Mouse (Mus musculus): Measurements from ENCODE around the gene Ikzf3. TPM values are rescaled to one million over a fixed set of nuclear protein-coding genes. Genes with fewer than 3 reads are reported as not detected.

Ikzf3 gene
- polyA plus RNA-seq, 1 experiment from 2014 or later = 0.13 TPM

DNA sequence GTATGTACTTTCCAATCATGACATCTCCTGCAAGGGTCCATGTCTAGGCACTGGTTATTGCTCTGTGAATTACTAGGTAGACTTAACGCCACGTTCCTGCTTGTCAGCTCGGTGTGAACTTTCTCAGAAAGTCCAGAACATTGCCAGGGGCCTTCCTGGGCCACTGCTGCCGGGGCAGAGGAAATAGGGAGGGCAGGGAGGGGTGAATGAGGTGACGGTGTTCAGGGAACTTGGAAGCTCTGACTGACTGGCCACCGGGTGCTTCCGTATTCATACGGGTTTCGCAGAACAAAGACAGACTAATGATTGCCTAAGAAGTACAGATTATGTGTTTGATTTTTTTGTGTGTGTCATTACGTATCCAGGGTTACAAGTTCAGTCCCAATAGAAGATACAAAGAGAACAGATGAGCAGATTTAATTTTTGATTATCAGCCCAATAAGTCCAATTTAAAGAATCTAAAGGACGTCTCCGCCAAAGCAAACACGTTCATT lies 18.1 kb upstream of the Ikzf3 start:
- Histone ChIP-seq H3K27ac (replicated peaks) (no peak overlapping the region), H3K4me1 (peaks cover 21% of the 10 kb centered on the region), H3K4me3 (no peak overlapping the region), H3K9me3 (peaks cover 3% of the 10 kb centered on the region), H3K9ac (no peak overlapping the region), H3K4me2 (no peak overlapping the region), H3K36me3 (no peaks in the 10 kb centered on the region), H3K27me3 (replicated peaks) (no peaks in the 10 kb centered on the region; the same call in 1 of the 2 replicates)
- no peak for ATAC-seq (ENCODE audit: extremely low read depth, insufficient number of reproducible peaks, low FRiP score, low TSS enrichment)
- 68% methylated on average over 13 of the region's 13 CpGs for WGBS

GRCm38 (mm10) chr11:98563025-98563424 lies 17.2 kb upstream of the Ikzf3 start:
- Histone ChIP-seq H3K27ac (replicated peaks) (no peak overlapping the region), H3K4me3 (no peak overlapping the region), H3K9ac (no peak overlapping the region), H3K27me3 (replicated peaks) (no peaks in the 10 kb centered on the region; the same call in none of the 2 replicates), H3K36me3 (no peaks in the 10 kb centered on the region), H3K4me1 (peaks cover 21% of the 10 kb centered on the region), H3K4me2 (no peak overlapping the region), H3K9me3 (no peaks in the 10 kb centered on the region)
- 80% methylated on average over 3 of the region's 3 CpGs for WGBS
- ATAC-seq (ENCODE audit: extremely low read depth, insufficient number of reproducible peaks, low FRiP score, low TSS enrichment) = no peak

DNA sequence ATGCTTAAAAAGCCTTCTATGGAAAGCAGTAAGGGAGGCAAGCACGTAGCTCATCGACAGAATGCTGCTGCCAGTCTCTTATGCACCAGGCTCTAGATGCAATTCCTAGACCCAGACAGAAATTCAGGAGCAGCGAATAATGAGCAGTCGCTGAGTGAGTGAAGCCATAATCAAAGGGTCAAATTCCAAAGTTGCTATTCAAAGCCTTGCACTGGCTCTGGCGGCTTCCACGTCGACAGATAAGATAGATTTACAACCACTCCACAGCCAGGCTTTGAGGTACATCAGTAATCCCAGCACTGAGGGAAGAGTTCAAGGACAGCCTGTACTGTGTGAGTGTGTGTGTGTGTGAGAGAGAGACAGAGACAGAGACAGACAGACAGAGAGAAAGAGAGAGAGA lies 15.1 kb upstream of the Ikzf3 start:
- WGBS = 13% methylated on average over 7 of the region's 7 CpGs
- Histone ChIP-seq H3K9me3 (no peaks in the 10 kb centered on the region), H3K27ac (replicated peaks) (peak overlapping the region; percentile 49; the same call in 1 of the 2 replicates), H3K4me3 (no peak overlapping the region), H3K4me2 (0 out of 2 replicates have a peak overlapping the region, but pooled peaks have one; percentile 3), H3K27me3 (replicated peaks) (no peaks in the 10 kb centered on the region; the same call in none of the 2 replicates), H3K9ac (0 out of 2 replicates have a peak overlapping the region, but pooled peaks have one; percentile 21), H3K4me1 (peaks cover 21% of the 10 kb centered on the region), H3K36me3 (no peaks in the 10 kb centered on the region)
- no peak for ATAC-seq (ENCODE audit: extremely low read depth, insufficient number of reproducible peaks, low FRiP score, low TSS enrichment)

- Histone ChIP-seq H3K4me2 (no peak overlapping the region), H3K36me3 (no peaks in the 10 kb centered on the region), H3K27ac (replicated peaks) (no peak overlapping the region), H3K4me3 (no peak overlapping the region), H3K9ac (no peak overlapping the region), H3K27me3 (replicated peaks) (peaks cover 7% of the 10 kb centered on the region), H3K9me3 (no peaks in the 10 kb centered on the region), H3K4me1 (peaks cover 9% of the 10 kb centered on the region)
- 64% methylated on average over 12 of the region's 12 CpGs for WGBS
- no peak for ATAC-seq (ENCODE audit: extremely low read depth, insufficient number of reproducible peaks, low FRiP score, low TSS enrichment)
Measured at GRCm38 (mm10) chr11:98555124-98555700, 9.4 kb upstream of the Ikzf3 start.

- Histone ChIP-seq H3K36me3 (no peaks in the 10 kb centered on the region), H3K4me1 (peaks cover 9% of the 10 kb centered on the region), H3K27ac (replicated peaks) (no peak overlapping the region), H3K9ac (no peak overlapping the region), H3K4me3 (no peak overlapping the region), H3K27me3 (replicated peaks) (peaks cover 20% of the 10 kb centered on the region), H3K9me3 (no peaks in the 10 kb centered on the region), H3K4me2 (no peak overlapping the region)
- WGBS = 79% methylated on average over 4 of the region's 4 CpGs
- ATAC-seq (ENCODE audit: extremely low read depth, insufficient number of reproducible peaks, low FRiP score, low TSS enrichment) = no peak
Measured at GRCm38 (mm10) chr11:98553966-98554365, 8.1 kb upstream of the Ikzf3 start.

- Histone ChIP-seq H3K36me3 (no peaks in the 10 kb centered on the region), H3K4me2 (peak within 1 kb of the TSS; percentile 86), H3K27me3 (replicated peaks) (peaks cover 47% of the 10 kb centered on the region), H3K4me1 (peaks cover 9% of the 10 kb centered on the region), H3K9me3 (no peaks in the 10 kb centered on the region), H3K27ac (replicated peaks) (peak within 1 kb of the TSS; percentile 71), H3K9ac (peak within 1 kb of the TSS; percentile 79), H3K4me3 (peak within 1 kb of the TSS; percentile 84)
- peak; percentile 95 for ATAC-seq (ENCODE audit: extremely low read depth, insufficient number of reproducible peaks, low FRiP score, low TSS enrichment)
- WGBS = under 1% methylated on average over 51 of the region's 51 CpGs
Measured at GRCm38 (mm10) chr11:98550975-98551828, 5.4 kb upstream of the Ikzf3 start, which contains the start of gene Zpbp2. Gene Zpbp2, plus strand, starts transcription at chr11:98551097.

DNA sequence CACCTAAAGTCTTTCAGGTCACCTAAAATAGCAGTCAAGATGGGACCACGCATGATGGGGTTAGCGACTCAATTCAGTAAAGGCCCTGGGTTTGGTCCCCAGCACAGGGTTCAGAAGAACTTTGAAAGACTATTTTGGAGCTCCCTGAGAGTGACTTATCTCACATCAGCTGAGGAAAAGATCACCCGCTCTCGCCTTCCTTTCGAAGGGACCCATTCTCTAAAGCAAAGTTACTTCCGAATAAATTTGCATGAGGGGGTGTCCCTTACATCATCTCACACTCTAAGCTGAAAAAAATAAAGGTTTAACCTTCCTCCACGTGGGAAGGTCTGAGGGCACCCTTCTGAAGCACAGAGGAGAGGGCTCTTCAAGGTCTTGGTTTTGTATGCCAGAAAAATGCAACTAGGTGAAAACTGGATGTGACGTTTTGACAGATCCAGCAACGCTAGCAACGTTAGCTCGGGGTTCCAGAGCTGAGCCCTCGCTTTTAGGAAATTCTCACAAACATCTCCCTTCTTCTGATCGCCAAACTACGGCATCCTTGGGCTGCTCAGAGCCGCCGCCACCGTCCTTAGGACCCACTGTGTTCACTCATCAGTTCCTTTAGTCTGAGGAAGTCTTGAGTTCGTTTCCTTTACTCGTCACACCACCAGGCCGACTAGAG lies 4.6 kb upstream of the Ikzf3 start:
- H3K9me3 ChIP-seq = no peaks in the 10 kb centered on the region
- no peaks in the 10 kb centered on the region for H3K36me3 ChIP-seq
- WGBS = 18% methylated on average over 20 of the region's 20 CpGs
- H3K4me2 ChIP-seq = peak overlapping the region; percentile 86
- H3K9ac ChIP-seq = peak overlapping the region; percentile 70
- no peak for ATAC-seq (ENCODE audit: extremely low read depth, insufficient number of reproducible peaks, low FRiP score, low TSS enrichment)
- no peak overlapping the region for H3K27ac ChIP-seq (replicated peaks)
- H3K4me1 ChIP-seq = peaks cover 13% of the 10 kb centered on the region
- peak overlapping the region; percentile 84 for H3K4me3 ChIP-seq
- peaks cover 51% of the 10 kb centered on the region for H3K27me3 ChIP-seq (replicated peaks)

GRCm38 (mm10) chr11:98549363-98549762 lies 3.5 kb upstream of the Ikzf3 start:
- no peak for ATAC-seq (ENCODE audit: extremely low read depth, insufficient number of reproducible peaks, low FRiP score, low TSS enrichment)
- Histone ChIP-seq H3K9me3 (no peaks in the 10 kb centered on the region), H3K4me2 (no peak overlapping the region), H3K36me3 (no peaks in the 10 kb centered on the region), H3K4me3 (no peak overlapping the region), H3K4me1 (peaks cover 15% of the 10 kb centered on the region), H3K27me3 (replicated peaks) (peaks cover 60% of the 10 kb centered on the region), H3K27ac (replicated peaks) (no peak overlapping the region), H3K9ac (no peak overlapping the region)
- 51% methylated on average over 4 of the region's 4 CpGs for WGBS

- Histone ChIP-seq H3K27me3 (replicated peaks) (peaks cover 77% of the 10 kb centered on the region), H3K4me2 (no peak overlapping the region), H3K36me3 (no peaks in the 10 kb centered on the region), H3K27ac (replicated peaks) (no peak overlapping the region), H3K4me1 (peaks cover 15% of the 10 kb centered on the region), H3K9me3 (no peaks in the 10 kb centered on the region), H3K4me3 (no peak overlapping the region), H3K9ac (no peak overlapping the region)
- no peak for ATAC-seq (ENCODE audit: extremely low read depth, insufficient number of reproducible peaks, low FRiP score, low TSS enrichment)
- 58% methylated on average over 3 of the region's 3 CpGs for WGBS
Measured at GRCm38 (mm10) chr11:98547308-98547693, 1.5 kb upstream of the Ikzf3 start.

DNA sequence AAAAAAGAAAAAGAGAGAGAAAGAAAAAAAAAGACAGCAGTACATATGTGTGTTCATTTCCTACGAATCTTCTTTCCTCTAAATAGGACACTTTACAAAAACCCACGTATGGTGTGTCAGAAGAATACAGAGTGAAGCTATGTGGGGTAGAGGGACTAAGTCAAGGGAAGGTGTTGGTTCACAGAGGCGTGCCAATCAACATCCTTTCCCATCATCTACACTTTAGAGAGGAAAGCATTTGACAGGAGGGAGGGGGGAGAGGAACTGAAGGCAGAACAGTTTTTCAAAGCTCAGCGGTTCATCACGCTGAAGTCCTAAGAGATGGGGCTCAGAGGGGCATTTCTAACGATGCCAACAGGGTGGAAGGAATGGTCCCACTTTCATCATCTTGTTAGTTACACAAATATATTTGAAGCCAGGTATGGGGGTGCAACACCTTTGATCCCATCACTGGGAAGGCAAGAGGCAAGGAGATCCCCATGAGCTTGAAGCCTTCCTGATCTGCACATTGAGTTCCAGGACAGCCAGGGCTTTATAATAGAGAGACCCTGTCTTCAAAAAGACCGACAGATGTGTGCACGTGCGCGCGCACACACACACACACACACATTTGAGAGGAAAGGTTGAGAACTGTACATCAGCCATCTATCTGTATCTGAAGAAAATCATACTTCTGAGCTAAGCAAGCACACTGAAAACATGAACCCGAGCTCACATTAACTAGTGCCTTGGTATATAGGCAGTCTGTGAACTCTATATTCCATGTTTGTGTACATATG lies 887 bp upstream of the Ikzf3 start:
- 37% methylated on average over 12 of the region's 12 CpGs for WGBS

More for the DNA sequence above, 887 bp upstream of the Ikzf3 start:
- Histone ChIP-seq H3K4me1 (peaks cover 14% of the 10 kb centered on the region), H3K36me3 (no peaks in the 10 kb centered on the region), H3K9me3 (no peaks in the 10 kb centered on the region), H3K9ac (no peak overlapping the region), H3K4me2 (no peak overlapping the region), H3K4me3 (no peak overlapping the region), H3K27ac (replicated peaks) (no peak overlapping the region), H3K27me3 (replicated peaks) (peaks cover 82% of the 10 kb centered on the region)
- ATAC-seq (ENCODE audit: extremely low read depth, insufficient number of reproducible peaks, low FRiP score, low TSS enrichment) = no peak

Data from heart, embryonic 13.5 days (tissue).